Mouse (Mus musculus): Measurements from ENCODE around the gene Ccdc28a.

Ccdc28a gene

DNA sequence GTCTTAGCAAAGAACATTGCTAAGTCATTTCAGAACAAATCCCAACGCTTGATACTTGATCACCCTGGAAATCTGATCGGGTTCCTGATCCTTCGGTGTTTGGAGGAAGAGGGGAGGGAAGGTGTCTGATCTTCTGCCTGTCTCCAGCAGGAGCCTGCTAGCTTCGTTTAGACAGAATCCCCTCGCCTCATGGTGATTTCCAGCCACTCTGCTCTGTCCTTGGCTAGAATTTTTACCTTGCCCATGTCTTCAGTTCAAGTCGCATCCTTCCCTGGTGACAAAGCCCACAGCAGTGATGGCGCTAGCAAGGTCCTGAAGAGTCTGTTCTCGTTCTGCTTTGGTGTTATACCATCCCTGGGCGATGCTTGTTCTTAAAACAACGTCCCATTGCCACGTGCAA is 40.6 kb downstream of the Ccdc28a start:
- no peak for DNase-seq (ENCODE audit: low spot score)

DNA sequence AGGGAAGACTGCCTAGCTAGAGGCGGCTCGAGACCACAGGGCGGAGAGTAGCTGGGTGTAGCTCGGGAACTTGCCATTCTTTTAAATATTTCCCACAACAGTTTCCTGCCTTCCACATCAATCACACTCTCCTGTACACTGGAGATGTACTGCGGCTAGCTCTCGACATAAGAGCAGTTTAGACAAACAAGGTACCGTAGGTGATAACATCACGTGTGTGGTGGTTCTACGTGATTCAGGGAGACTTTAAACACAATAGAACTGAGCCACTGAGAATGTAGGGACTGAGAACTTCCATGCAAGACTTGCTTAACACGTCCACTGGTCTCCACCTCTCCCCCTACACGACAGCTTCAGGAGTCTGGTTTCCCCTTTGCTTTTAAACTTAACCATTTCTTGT is 41.6 kb downstream of the Ccdc28a start:
- DNase-seq (ENCODE audit: low spot score): no peak

DNA sequence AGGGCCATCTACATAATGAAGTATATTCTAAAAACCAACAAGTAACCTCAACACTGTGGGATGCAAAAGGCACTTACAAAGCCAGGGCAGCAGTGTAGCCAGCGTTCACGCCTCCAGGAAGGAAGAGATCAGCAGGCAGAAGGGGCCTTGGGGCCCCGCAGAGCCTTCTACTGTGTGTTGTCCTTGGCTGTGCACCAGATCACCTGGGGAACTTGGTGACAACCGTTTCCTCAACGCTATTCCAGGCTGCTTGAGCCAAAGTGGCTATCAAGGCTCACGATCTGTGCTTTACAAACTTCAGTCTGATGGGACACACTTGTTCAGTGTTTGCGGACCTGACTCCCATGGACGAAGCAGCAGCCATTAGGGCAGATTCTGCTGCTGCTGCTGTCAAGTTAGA is 43.1 kb downstream of the Ccdc28a start:
- DNase-seq (ENCODE audit: low spot score): no peak

- DNase-seq (ENCODE audit: low spot score): no peak
Observed at GRCm38 (mm10) chr10:18189498-18189897, 45.3 kb downstream of the Ccdc28a start.

DNA sequence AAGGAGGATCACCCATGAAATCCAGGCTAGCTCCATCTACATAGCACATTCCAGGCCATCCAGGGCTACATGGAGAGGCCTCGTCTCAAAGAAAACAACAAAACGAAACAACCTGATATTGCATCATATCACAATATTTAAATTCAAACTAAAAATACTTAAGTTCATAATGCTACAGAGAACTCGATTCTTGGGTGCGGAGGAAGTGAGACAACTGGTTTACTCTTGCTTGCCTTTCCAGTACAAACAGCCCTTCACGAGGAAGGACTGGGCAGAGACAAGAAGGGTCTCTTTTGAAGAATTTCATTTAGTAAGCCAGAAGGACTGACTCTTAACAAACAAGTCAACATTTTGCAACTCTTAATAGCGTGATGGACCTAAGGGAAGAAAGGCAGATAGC is 46.2 kb downstream of the Ccdc28a start:
- no peak for DNase-seq (ENCODE audit: low spot score)

DNA sequence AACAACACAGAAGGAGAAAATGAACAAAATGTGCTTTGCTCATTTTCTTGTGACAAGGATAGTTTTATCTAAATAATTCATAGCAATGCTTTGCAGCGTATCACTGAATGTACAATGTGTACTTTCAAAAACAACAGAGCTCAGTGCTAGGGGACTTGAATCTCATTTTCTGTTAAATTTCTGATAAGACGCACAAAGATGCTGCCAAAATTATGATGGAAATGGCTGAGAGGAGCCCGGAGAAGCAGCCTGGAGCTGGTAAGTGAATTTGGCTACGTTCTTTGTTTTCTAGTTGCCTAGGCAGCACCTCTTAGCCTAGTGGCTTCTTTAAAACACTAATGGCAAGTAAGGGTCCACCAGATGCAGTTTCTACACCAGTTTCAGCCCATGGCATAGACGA is 52.6 kb downstream of the Ccdc28a start:
- DNase-seq (ENCODE audit: low spot score): no peak

- DNase-seq (ENCODE audit: low spot score): no peak
Observed at GRCm38 (mm10) chr10:18177304-18177703, 57.5 kb downstream of the Ccdc28a start.

DNA sequence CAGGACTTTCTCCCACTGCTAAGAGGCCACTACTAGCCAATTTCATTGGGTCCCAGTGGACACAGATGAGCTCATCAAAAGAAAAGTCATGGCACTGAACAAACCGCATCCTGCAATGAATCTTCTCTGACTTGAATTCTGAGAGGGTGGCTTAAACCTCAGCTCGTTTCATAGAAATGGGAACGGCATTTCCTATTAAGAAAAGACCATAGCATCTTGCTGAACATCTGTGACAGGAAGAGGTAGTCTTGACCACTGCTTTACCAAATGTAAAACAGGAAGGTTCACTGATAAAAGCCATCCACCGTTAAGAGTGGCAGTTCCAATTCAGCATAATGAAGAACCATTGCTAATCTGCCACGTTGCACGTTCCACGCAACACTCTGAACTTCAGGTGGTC is 58.1 kb downstream of the Ccdc28a start:
- no peak for DNase-seq (ENCODE audit: low spot score)

DNA sequence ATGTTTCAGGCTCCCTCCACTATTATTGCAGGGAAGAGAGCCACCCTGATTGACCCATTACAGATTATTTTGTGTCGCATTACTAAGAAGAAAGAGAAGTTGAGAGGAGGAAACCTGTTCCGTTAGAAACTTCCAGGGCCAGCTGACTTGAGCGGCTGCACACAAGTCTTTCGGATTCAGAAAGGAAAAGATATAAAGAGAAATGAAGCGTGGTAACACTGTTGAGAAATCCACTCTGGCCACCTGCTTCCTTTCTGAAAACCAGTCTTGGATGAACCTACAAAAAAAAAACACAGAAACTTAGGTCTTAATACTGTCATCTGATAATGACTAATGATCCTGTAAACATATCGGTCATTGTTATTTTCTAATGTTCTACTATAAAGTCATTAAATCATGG is 59.7 kb downstream of the Ccdc28a start:
- DNase-seq (ENCODE audit: low spot score): no peak

All from yolk sac, embryonic 10.5 days (tissue).